In genomic region chr9:60054951-60055350, GRCm38 (mm10) we compare ENCODE assay signal across 16 mouse cellular contexts.
DNase-seq lines count a peak whose midpoint lies in the region; ATAC-seq lines count a peak whose summit lies in the region.
"Had no signal": no experiment of that assay in that cellular context is flagged by ENCODE, and none has a peak within 500 bp of the region (broad histone marks: within the 10 kb centered on the region; RNA-seq: fewer than 3 reads in every experiment).

No protein-coding gene starts in this region.

- peak overlapping the region; percentile 56; the same call in 1 of the 2 replicates for H3K27ac ChIP-seq in kidney, embryonic 16.5 days (ENCODE audit: low read length)
- H3K27ac ChIP-seq: limb, embryonic 13.5 days; midbrain, embryonic 10.5 days; neural tube, embryonic 12.5 days had no signal

- WGBS in kidney, embryonic 16.5 days: 65% methylated on average over 5 of the region's 5 CpGs

- intact Hi-C loops in heart, postnatal 10 days (cut with DNase I): no loop called here

- no peak overlapping the region for H3K9ac ChIP-seq in kidney, embryonic 16.5 days (replicated peaks; ENCODE audit: low read length)
- H3K9ac ChIP-seq: limb, embryonic 13.5 days; neural tube, embryonic 12.5 days had no signal

- no peaks in the 10 kb centered on the region for H3K36me3 ChIP-seq in kidney, embryonic 16.5 days (ENCODE audit: insufficient read depth, low read length)
- H3K36me3 ChIP-seq: midbrain, embryonic 10.5 days; neural tube, embryonic 12.5 days had no signal

- ATAC-seq in kidney, embryonic 16.5 days (ENCODE audit: low FRiP score, low TSS enrichment): no peak
- ATAC-seq: hindbrain, embryonic 16.5 days had no signal

- no peak overlapping the region for H3K4me2 ChIP-seq in kidney, embryonic 16.5 days (replicated peaks; ENCODE audit: low read depth, low read length)
- H3K4me2 ChIP-seq: limb, embryonic 13.5 days; neural tube, embryonic 12.5 days had no signal

- H3K4me1 ChIP-seq in kidney, embryonic 16.5 days (ENCODE audit: insufficient read depth, low read length): no peaks in the 10 kb centered on the region
- H3K4me1 ChIP-seq: limb, embryonic 13.5 days; midbrain, embryonic 10.5 days; neural tube, embryonic 12.5 days had no signal

- peaks cover 3% of the 10 kb centered on the region; the same call in 1 of the 2 replicates for H3K9me3 ChIP-seq in kidney, embryonic 16.5 days (ENCODE audit: low read length)
- H3K9me3 ChIP-seq: neural tube, embryonic 12.5 days had no signal

- H3K27me3 ChIP-seq in kidney, embryonic 16.5 days (ENCODE audit: insufficient read depth, low read length): no peaks in the 10 kb centered on the region
- H3K27me3 ChIP-seq: limb, embryonic 13.5 days; neural tube, embryonic 12.5 days had no signal

- no peak for DNase-seq in kidney, adult 11 months
- DNase-seq in frontal cortex, postnatal 10 days (ENCODE audit: low spot score in 2 of 2): peak; percentile 21 to 35
- DNase-seq in layer of hippocampus, postnatal 10 days (ENCODE audit: low spot score in 2 of 2): peak; percentile 26 to 40
- peak; percentile 10 for DNase-seq in right cerebral cortex, postnatal 14 days
- no peak for DNase-seq in yolk sac, embryonic 10.5 days (ENCODE audit: low spot score)
- no peak for DNase-seq in heart, postnatal 10 days
- DNase-seq: adrenal gland, postnatal 14 days; cerebellum, adult 8-10 months; gastrocnemius, adult 2 months; lung, adult 2 months; thymus, postnatal 25 days had no signal

- no peak overlapping the region for H3K4me3 ChIP-seq in kidney, embryonic 16.5 days (ENCODE audit: low read length)
- H3K4me3 ChIP-seq: gastrocnemius, adult 2 months; limb, embryonic 13.5 days; midbrain, embryonic 10.5 days; neural tube, embryonic 12.5 days had no signal

Comparison
In these comparisons a context has a peak if more than half of its experiments do, and no peak if none do; other contexts are left out.
1. DNase-seq: peak in frontal cortex, postnatal 10 days (2 of 2), layer of hippocampus, postnatal 10 days (2 of 2) and right cerebral cortex, postnatal 14 days (single experiment); none in kidney, adult 11 months (single experiment), yolk sac, embryonic 10.5 days (single experiment) and heart, postnatal 10 days (0 of 2).